Mouse (Mus musculus): Measurements from ENCODE around the gene Sec14l1. TPM values are rescaled to one million over a fixed set of nuclear protein-coding genes. Genes with fewer than 3 reads are reported as not detected.

The Sec14l1 gene
- polyA plus RNA-seq, 1 experiment from 2014 or later = 60.7 TPM

DNA sequence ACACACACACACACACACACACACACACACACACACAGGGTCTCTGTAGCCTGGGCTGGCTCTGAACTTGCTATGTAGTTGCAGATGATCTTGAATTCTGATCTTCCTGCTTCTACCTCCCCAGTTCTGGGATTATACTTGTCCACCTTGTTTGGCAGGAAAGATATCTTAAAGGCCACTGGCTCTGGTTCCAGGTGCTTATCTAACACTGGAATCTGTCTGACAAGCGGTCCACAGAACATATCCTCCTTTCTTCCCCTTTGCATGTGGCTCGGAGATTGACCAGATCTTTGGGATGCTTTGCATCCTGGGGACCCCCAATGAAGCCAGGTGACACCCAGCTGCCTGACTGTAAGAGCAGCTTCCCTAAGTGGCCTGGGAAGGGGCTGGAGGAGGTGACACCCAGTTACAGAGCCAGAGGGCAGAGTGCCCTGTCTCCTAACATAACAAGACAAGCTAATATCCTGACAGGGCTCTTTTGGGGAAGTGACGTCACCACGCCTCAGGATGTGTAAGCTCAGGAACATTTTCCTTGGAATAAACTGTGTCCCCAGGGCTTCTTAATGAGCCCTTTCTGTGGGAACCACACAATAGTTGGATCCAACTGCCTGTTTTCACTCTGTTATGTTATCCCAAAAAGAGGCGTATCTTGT is 20.9 kb upstream of the Sec14l1 start:
- Histone ChIP-seq H3K36me3 (ENCODE audit: control insufficient read depth, insufficient read depth, low read length) (no peaks in the 10 kb centered on the region), H3K4me3 (ENCODE audit: low read depth, low read length) (no peak overlapping the region), H3K4me1 (ENCODE audit: control insufficient read depth, insufficient read depth, low read length) (0 out of 2 replicates have a peak, but pooled peaks cover 7% of the 10 kb centered on the region), H3K9me3 (replicated peaks; ENCODE audit: control insufficient read depth, low read length, poor library complexity, severe bottlenecking) (no peaks in the 10 kb centered on the region), H3K9ac (ENCODE audit: low read depth, low read length) (no peak overlapping the region), H3K27ac (ENCODE audit: low read length) (peak overlapping the region; percentile 6; the same call in 1 of the 2 replicates), H3K4me2 (ENCODE audit: low read length) (no peak overlapping the region), H3K27me3 (ENCODE audit: control insufficient read depth, insufficient read depth, low read depth, low read length) (no peaks in the 10 kb centered on the region)
- no peak for ATAC-seq
- 84% methylated on average over 5 of the region's 5 CpGs for WGBS

DNA sequence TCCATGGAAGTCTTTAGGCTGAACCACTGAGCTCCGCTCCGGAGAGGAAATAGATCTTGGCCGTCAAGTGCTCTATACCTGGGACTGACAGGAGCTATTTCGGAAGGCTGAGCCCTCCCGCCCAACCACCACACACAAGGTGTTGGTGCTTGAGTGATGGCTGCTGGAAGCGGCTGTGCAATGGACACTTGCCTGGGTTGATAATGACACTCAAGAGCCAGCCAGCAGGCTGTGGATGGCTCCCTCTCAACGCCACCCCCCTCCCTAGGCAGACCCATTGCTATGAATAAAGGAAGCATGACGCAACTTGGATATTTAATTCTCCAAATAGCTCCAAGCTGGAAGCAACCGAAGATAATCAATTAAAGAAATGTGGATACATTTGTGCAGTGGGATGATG is 20.3 kb upstream of the Sec14l1 start:
- 80% methylated on average over 9 of the region's 9 CpGs for WGBS
- no peak for ATAC-seq

DNA sequence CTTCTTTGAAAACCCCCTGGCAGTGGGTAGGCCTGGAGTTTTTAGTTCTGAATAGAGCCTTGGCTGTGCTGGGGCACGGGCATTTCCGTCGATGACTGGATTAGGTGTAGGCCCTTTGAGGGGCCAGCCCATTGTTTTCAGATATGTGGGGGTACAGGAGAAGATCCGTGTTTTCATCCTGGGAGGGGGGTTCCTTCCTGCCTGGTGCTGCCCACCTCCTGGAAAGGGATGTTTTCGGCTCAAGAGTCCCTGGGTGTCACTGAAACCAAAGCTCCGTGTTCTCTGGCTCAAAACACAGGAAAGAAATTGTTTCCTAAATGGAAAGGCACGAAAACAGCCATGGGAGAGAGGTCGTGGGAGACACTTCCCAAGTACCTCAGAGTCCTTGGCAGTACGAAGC is 17.9 kb upstream of the Sec14l1 start:
- peaks cover 5% of the 10 kb centered on the region; the same call in 1 of the 2 replicates for H3K4me1 ChIP-seq (ENCODE audit: control insufficient read depth, insufficient read depth, low read length)
- no peak overlapping the region for H3K9ac ChIP-seq (ENCODE audit: low read depth, low read length)
- H3K36me3 ChIP-seq (ENCODE audit: control insufficient read depth, insufficient read depth, low read length) = no peaks in the 10 kb centered on the region
- 63% methylated on average over 9 of the region's 9 CpGs for WGBS
- no peak overlapping the region for H3K4me2 ChIP-seq (ENCODE audit: low read length)
- no peak overlapping the region for H3K27ac ChIP-seq (ENCODE audit: low read length)
- no peak overlapping the region for H3K4me3 ChIP-seq (ENCODE audit: low read depth, low read length)
- H3K9me3 ChIP-seq (replicated peaks; ENCODE audit: control insufficient read depth, low read length, poor library complexity, severe bottlenecking) = no peaks in the 10 kb centered on the region
- no peaks in the 10 kb centered on the region for H3K27me3 ChIP-seq (ENCODE audit: control insufficient read depth, insufficient read depth, low read depth, low read length)
- ATAC-seq = no peak

More for the DNA sequence above, 20.3 kb upstream of the Sec14l1 start:
- Histone ChIP-seq H3K4me1 (ENCODE audit: control insufficient read depth, insufficient read depth, low read length) (0 out of 2 replicates have a peak, but pooled peaks cover 7% of the 10 kb centered on the region), H3K36me3 (ENCODE audit: control insufficient read depth, insufficient read depth, low read length) (no peaks in the 10 kb centered on the region), H3K4me3 (ENCODE audit: low read depth, low read length) (no peak overlapping the region), H3K9me3 (replicated peaks; ENCODE audit: control insufficient read depth, low read length, poor library complexity, severe bottlenecking) (no peaks in the 10 kb centered on the region), H3K9ac (ENCODE audit: low read depth, low read length) (no peak overlapping the region), H3K4me2 (ENCODE audit: low read length) (no peak overlapping the region), H3K27ac (ENCODE audit: low read length) (peak overlapping the region; percentile 6; the same call in 1 of the 2 replicates), H3K27me3 (ENCODE audit: control insufficient read depth, insufficient read depth, low read depth, low read length) (no peaks in the 10 kb centered on the region)

DNA sequence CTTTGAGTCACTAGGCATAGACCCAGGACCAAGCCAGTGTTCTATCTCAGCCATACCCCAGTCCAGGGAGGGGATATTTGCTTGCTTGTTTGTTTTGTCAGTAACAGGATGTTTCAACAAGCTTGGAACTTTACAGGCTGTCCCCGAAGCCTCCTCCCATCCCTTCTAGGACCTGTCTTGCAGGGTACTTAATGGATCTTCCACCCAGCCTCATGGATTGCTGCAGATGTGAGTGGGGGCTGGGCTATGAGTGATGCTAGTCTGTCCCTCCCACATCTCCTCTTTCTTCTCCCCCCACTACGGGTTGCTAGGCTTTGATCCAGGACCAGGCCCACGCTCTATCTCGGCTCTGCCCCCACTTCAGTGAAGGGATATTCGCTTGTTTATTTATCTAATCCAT is 16.8 kb upstream of the Sec14l1 start:
- ATAC-seq = no peak
- Histone ChIP-seq H3K9me3 (replicated peaks; ENCODE audit: control insufficient read depth, low read length, poor library complexity, severe bottlenecking) (no peaks in the 10 kb centered on the region), H3K27me3 (ENCODE audit: control insufficient read depth, insufficient read depth, low read depth, low read length) (no peaks in the 10 kb centered on the region), H3K4me2 (ENCODE audit: low read length) (no peak overlapping the region), H3K4me1 (ENCODE audit: control insufficient read depth, insufficient read depth, low read length) (peaks cover 2% of the 10 kb centered on the region; the same call in 1 of the 2 replicates), H3K36me3 (ENCODE audit: control insufficient read depth, insufficient read depth, low read length) (no peaks in the 10 kb centered on the region), H3K4me3 (ENCODE audit: low read depth, low read length) (no peak overlapping the region), H3K9ac (ENCODE audit: low read depth, low read length) (no peak overlapping the region), H3K27ac (ENCODE audit: low read length) (no peak overlapping the region)
- WGBS = 66% methylated on average over 5 of the region's 5 CpGs

DNA sequence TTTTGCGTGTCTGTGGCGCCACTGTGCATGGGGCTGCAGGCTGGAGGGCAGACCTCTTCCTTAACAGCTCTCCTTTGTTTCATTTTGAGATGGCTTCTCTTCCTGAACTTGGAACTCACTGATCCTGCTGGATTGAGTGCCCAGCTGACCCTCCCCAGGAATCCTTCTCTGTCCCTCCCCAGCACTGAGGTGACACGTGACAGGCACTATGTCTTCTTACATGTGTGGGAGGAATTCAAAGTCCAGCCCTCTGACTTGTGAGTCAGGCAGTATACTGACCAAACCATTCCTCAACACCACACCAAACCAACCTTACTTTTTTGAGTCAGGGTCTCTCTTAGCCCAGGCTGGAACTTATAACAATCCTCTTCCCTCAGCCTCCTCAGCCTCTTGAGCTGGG is 16.2 kb upstream of the Sec14l1 start:
- Histone ChIP-seq H3K36me3 (ENCODE audit: control insufficient read depth, insufficient read depth, low read length) (no peaks in the 10 kb centered on the region), H3K4me1 (ENCODE audit: control insufficient read depth, insufficient read depth, low read length) (peaks cover 2% of the 10 kb centered on the region; the same call in 1 of the 2 replicates), H3K27ac (ENCODE audit: low read length) (no peak overlapping the region), H3K9ac (ENCODE audit: low read depth, low read length) (no peak overlapping the region), H3K9me3 (replicated peaks; ENCODE audit: control insufficient read depth, low read length, poor library complexity, severe bottlenecking) (no peaks in the 10 kb centered on the region), H3K27me3 (ENCODE audit: control insufficient read depth, insufficient read depth, low read depth, low read length) (no peaks in the 10 kb centered on the region), H3K4me3 (ENCODE audit: low read depth, low read length) (no peak overlapping the region), H3K4me2 (ENCODE audit: low read length) (no peak overlapping the region)
- ATAC-seq = no peak
- 84% methylated on average over 3 of the region's 3 CpGs for WGBS

DNA sequence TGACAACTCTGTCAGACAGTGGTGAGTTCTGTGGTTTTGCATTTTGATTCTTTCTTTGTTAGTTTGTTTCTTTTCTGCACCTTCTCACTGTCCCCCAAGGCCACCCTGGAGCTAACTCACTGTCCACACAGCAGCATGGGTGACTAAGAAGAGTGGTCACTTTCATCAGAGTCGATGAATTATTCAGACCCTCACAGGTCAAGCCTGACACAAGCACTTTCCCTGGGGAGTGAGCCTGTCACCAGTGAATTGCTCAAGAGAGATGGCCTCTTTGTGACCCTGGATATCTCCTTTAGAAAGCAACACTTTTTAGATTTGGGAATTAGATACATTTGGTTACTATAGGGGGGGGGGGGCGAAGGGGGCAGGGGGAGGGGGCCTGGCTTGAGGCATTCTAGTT is 15.6 kb upstream of the Sec14l1 start:
- no peak overlapping the region for H3K9ac ChIP-seq (ENCODE audit: low read depth, low read length)
- peaks cover 2% of the 10 kb centered on the region; the same call in 1 of the 2 replicates for H3K4me1 ChIP-seq (ENCODE audit: control insufficient read depth, insufficient read depth, low read length)
- no peak overlapping the region for H3K4me3 ChIP-seq (ENCODE audit: low read depth, low read length)
- WGBS = 53% methylated on average over 2 of the region's 2 CpGs
- H3K36me3 ChIP-seq (ENCODE audit: control insufficient read depth, insufficient read depth, low read length) = no peaks in the 10 kb centered on the region
- H3K9me3 ChIP-seq (replicated peaks; ENCODE audit: control insufficient read depth, low read length, poor library complexity, severe bottlenecking) = no peaks in the 10 kb centered on the region
- no peak overlapping the region for H3K27ac ChIP-seq (ENCODE audit: low read length)
- no peak for ATAC-seq
- H3K27me3 ChIP-seq (ENCODE audit: control insufficient read depth, insufficient read depth, low read depth, low read length) = no peaks in the 10 kb centered on the region
- H3K4me2 ChIP-seq (ENCODE audit: low read length) = no peak overlapping the region

DNA sequence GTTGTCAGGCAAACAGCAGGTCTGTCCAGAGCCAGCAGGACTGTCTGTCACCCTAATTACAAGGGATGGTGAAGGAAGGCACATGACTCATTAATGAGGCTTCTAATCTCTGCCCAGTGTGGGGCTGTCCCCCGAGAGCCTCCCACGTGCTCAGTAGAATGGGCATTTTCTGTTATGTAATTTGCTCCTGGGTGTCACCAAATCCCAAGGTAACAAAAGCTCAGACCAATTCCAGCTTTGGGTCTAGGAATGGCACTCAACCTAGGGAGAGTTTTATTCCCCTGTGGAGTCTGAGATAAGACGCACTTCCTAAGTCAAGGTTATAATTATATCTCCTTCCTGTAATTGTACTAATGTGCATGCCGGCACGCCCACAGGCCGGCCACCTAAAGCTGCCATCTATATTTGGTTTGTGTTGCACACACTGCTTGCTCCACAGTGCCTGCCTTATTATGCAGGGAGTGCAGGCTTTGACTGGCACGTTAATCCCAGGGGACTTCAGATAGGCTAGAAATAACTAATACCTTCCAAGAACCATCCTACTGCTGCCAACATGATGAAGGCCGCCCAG is 13.5 kb upstream of the Sec14l1 start:
- 46% methylated on average over 8 of the region's 8 CpGs for WGBS
- ATAC-seq = no peak

DNA sequence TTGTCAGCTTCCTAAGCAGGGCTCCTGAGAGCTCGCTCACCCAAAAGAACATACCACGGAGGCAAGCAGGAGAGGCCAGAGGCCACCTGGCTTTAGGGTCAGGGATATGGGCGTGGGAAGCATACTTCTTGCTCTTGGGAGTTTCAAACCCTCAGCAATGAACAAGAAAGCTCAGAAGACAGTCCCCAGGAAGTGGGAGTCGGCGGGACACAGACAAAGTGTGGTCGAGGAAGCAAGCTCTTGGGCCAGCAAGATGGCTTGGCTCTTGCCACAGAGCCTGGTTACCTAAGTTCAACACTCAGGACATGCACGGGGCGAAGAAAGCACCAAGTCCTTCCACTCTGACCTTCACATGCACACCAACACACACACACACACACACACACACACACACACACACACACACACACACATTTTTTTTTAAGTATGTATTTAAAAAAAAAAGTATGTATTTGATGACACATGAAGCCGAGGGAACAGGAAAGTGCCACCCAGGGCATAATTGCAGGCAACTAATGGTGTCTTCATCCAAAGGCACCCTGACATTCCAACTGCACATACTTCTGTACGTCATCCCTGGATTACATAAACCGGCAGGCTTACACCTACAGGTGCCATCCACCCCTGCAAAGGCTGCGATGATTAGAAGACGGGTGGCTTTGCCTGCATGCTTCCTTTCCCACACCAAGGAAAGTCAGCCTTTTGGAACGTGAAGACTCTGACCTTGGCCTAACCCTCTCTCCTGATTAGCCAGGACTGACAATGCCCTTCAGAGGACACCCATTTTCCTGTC is 12.8 kb upstream of the Sec14l1 start:
- ATAC-seq = no peak

More for the DNA sequence above, 13.5 kb upstream of the Sec14l1 start:
- Histone ChIP-seq H3K36me3 (ENCODE audit: control insufficient read depth, insufficient read depth, low read length) (no peaks in the 10 kb centered on the region), H3K4me3 (ENCODE audit: low read depth, low read length) (no peak overlapping the region), H3K27ac (ENCODE audit: low read length) (peak overlapping the region; percentile 24; the same call in 1 of the 2 replicates), H3K9ac (ENCODE audit: low read depth, low read length) (no peak overlapping the region), H3K4me2 (ENCODE audit: low read length) (no peak overlapping the region), H3K27me3 (ENCODE audit: control insufficient read depth, insufficient read depth, low read depth, low read length) (no peaks in the 10 kb centered on the region), H3K9me3 (replicated peaks; ENCODE audit: control insufficient read depth, low read length, poor library complexity, severe bottlenecking) (no peaks in the 10 kb centered on the region), H3K4me1 (ENCODE audit: control insufficient read depth, insufficient read depth, low read length) (no peaks in the 10 kb centered on the region; the same call in 1 of the 2 replicates)

More for the DNA sequence above, 12.8 kb upstream of the Sec14l1 start:
- no peaks in the 10 kb centered on the region for H3K36me3 ChIP-seq (ENCODE audit: control insufficient read depth, insufficient read depth, low read length)
- H3K27ac ChIP-seq (ENCODE audit: low read length) = peak overlapping the region; percentile 14; the same call in 1 of the 2 replicates
- H3K4me3 ChIP-seq (ENCODE audit: low read depth, low read length) = no peak overlapping the region
- H3K9me3 ChIP-seq (replicated peaks; ENCODE audit: control insufficient read depth, low read length, poor library complexity, severe bottlenecking) = no peaks in the 10 kb centered on the region
- H3K4me1 ChIP-seq (ENCODE audit: control insufficient read depth, insufficient read depth, low read length) = no peaks in the 10 kb centered on the region; the same call in 1 of the 2 replicates
- H3K27me3 ChIP-seq (ENCODE audit: control insufficient read depth, insufficient read depth, low read depth, low read length) = no peaks in the 10 kb centered on the region
- WGBS = 81% methylated on average over 14 of the region's 14 CpGs
- no peak overlapping the region for H3K9ac ChIP-seq (ENCODE audit: low read depth, low read length)
- H3K4me2 ChIP-seq (ENCODE audit: low read length) = no peak overlapping the region
